Mouse (Mus musculus) G1E (cell line): ENCODE measurements around the gene Svs1.

Experiments
- CTCF ChIP-seq: IDR thresholded peaks from 2 replicates; pipeline ENCODE4 v1.5.1; 2012; ENCODE audit warnings: low read depth, low read length, inconsistent platforms, mixed read lengths
- GATA1 ChIP-seq: IDR thresholded peaks from 2 replicates; pipeline ENCODE4 v1.6.1; 2012; ENCODE audit warnings: borderline replicate concordance, low read length, inconsistent platforms, mixed read lengths
- GATA2 ChIP-seq: IDR thresholded peaks from 2 replicates; pipeline ENCODE4 v1.6.1; 2012; ENCODE audit warnings: low read depth, low read length, inconsistent platforms, borderline replicate concordance
- POLR2AphosphoS5 ChIP-seq: IDR thresholded peaks from 2 replicates; pipeline ENCODE4 v1.6.1; 2012; ENCODE audit warnings: low read depth, low read length, inconsistent platforms; ENCODE audit not compliant: insufficient replicate concordance
- TAL1 ChIP-seq: conservative IDR thresholded peaks from 2 replicates; pipeline ENCODE4 v1.6.1; 2012; ENCODE audit warnings: low read depth, low read length, inconsistent platforms, mixed read lengths

GRCm38 (mm10) chr6:49009665-49010064, 23.0 kb downstream of the Svs1 start:
- no peak for TF ChIP-seq GATA2
- no peak for TF ChIP-seq CTCF
- no peak for TF ChIP-seq TAL1
- no peak for TF ChIP-seq GATA1
- TF ChIP-seq POLR2AphosphoS5: no peak
